Mouse (Mus musculus) urinary bladder, postnatal 4 days (tissue): ENCODE data around the gene Ccdc73.

ENCODE experiments used
- DNase-seq, 2 experiments: peaks; one replicate each; pipeline ENCODE4 v3.0.0; 2021 to 2022; ENCODE audit warnings: low spot score in 2 of 2

Ccdc73 gene

DNA sequence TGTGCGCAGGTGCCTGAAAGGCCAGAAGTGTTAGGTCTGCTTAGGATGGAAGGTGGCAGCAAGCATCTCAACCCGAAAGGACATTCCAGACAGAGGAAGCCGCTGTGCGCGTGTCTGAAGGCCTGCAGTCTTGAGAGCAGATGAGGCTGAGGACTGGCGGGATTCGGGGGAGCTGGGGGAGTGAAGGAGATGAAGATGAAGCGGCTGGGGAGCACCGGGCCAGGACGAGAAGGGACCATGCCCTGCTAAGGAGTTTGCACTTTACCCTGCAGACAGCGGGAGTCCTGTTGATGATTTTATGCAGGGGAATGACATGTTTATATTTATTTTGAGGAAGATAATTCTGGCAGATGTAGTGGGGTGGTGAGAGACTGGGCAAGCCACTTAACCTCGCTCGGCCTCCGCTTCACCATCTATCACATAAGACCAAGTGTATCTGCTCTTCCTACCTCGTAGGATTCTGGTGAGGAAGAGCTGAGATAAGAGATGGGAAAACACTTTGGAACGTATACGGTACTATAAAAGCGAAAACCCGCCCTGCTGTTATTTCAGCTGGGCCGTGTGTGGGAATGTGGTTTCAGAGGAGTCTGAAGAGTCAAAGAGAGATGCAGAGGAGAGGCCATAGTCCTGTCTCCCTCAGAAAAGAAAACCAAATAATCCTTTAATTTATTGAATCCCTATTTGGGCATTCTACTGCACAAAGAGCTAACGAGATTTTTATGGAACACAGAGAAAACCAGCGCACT lies 159.5 kb downstream of the Ccdc73 start:
- no peak for DNase-seq

DNA sequence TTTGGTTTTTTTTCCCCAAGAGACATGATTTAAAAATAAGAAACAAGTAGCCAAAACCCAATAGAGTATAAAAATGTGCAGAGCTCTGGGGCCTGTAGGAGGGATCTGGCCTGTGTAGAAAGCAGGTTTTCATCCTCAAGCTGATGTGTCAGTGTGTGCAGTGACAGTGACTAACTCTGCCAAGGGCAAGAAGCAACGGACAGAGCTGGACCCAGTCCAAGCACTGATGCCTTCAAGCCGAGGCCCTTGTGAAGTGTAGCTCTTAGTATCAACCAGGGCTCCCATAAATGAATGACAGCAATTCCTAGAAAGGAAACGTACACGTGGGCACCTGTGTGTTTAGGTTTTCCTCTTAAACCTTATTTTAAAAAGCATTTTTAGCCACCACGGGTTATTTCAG lies 161.2 kb downstream of the Ccdc73 start:
- no peak for DNase-seq

DNA sequence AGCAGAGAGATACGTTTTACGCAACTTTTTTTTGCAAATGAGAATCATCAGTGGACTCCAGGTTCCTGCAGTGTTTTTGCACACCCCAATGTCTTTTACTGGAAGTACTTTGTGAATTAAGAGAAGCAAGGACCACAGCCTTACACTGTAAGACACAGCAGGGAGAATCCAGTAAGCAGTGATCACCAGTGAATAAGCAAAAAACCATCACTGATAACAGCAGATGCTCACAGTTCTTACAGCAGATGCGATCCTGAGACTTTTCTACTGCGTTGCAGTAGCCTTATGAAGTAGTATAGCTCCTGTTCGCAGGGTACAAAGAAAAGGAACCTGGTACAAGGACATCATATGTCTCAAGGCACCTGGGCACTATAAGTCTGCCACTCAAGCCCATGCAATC lies 162.9 kb downstream of the Ccdc73 start:
- DNase-seq: no peak

DNA sequence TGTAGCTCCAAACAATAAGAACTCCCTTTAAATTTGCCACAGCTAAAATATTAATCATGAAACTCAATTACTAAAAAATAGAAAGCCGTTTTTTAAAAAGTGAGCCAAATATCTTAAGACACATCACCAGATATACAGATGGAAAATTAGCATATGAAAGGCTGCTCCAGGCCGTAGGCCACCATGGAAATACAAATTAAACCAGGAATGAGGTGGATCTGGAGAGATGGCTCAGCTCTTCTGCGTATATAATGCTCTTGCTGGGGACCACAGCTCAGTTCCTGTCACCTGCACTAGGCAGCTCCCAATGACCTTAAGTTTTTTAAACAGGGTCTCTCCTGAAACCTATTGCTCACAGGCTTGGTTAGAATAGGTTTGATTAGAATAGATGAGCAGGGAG lies 166.5 kb downstream of the Ccdc73 start:
- DNase-seq: no peak

DNA sequence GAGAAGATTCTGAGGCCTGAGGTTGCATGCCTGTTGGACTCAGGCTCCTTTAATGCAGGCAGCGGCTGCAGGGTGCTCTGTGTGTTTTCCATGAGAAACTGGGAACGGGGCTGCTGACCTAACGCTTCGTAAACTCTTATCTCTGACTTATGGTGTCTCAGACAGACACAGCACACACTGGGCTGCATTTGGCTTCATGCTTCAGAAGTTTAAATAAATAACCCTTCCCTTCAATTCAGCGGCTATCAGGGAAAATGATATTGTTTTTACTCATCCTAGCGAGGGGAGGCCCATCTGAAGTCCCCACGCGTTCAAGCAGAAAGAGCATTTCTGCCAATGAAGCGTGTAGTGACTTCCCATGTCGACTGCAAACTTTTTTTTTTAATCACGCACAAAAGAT lies 168.4 kb downstream of the Ccdc73 start:
- DNase-seq: no peak

DNA sequence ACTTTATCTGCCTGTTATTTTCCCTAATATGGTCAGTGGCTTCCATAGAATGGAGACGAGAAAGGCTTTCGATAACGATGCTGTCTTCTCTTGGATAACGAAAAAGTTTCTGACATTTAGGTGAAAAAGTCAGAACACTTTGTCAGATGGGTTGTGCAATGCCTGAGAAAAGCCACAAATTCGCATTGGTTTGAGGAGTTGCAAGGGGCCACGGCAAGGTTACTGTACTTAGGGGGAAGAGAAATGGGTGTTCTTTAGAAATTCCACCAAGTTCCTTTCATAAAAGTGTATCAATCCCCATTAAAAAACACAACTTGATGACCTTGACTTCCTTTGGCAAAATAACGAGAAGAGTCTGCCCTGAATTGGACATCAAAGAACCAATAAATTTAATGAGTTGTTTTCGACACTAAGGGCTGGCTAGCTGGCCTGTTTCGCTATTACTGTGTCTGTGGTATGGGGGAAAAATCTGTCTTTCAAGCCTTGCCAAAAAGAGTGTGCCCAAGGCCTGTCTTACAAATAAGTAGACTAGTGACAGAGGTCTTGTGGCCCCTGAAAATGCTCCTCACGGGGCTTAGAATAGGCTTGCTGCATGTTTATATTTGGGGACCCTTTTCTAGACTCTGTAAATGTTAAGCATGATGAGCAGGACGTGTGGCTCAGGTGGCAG lies 168.9 kb downstream of the Ccdc73 start:
- DNase-seq: no peak

DNA sequence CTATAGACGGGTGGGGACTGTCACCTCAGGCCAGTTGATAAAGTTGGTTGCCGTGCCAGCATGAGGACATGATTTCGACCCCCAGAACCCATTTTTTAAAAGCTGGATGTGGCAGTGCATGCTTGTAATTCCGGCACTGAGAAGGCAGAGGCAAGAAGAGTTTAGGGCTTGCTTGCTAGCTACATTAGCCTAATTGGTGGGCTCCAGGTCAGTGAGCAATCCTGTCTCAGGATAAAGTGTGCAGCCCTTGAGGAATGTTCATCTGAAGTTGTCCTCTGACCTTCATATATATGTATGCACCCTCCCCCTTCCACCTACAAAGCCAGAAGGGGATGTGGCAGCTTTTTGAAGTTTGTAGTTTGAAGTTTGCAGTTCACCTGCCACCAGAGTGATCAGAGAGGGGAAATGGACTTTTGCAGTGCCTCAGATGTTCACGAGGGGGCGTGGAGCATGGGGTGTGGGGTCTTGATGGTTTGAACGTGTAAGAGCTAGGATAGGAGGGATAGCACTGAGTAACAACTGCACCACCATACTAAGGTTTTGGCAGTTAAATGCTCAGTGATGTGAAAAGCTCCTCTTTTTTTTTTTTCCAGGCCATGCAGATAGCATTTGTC lies 170.5 kb downstream of the Ccdc73 start:
- no peak for DNase-seq

DNA sequence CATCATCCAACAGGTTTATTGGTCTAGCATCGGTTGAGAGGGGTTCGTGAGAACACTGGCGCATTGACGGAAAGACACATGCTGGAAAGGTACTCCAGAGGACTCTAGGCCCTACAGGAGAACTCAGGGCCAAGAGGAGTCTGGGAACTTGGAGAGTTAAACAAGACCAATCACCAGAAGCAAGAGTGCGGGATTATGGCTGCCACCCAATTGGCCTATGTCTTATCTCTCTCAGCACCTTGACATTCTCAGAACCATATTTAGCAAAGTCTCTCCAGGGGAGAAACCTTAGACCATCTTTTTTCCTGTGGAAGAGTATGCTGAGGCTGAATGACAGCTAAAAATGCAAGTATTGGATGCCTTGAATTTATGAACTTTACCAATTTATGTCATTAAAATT lies 171.3 kb downstream of the Ccdc73 start:
- no peak for DNase-seq

DNA sequence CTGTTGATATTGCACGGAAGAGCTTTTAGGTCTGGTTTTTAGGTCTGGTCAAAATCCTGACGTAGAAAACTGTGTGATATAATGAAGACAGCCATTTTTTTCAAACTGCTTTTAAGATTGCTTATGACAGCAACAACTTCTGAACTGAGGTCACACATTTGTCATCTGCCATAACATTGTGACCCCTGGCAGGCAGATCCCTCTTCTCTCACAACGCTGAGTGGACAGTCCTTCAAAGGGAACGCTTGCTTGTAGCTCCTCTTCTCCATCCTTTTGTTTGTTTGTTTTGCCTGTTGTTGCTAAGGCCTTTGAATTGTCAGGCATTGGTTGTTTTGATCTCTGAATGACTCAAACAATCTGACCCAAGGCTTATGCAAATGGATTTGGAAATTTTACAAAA lies 173.3 kb downstream of the Ccdc73 start:
- no peak for DNase-seq

DNA sequence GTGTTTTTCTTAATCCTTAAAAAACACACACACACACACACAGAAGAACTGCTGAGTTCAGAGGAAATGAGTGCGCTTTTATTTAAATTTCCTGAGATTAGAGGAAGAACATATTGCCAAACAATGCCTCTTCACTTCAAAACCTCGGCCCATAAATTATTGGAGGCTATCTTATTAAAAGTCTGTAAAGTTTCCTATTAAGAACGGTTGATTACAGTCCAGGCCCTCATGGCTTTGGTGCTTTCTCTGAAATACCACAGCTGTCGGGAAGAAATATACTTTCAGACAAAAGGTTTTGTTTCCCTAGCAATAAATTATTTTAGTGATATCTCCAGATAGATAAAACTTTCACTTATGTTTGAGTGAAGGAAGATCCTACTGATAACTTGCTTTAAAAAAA lies 175.5 kb downstream of the Ccdc73 start:
- DNase-seq: no peak

DNA sequence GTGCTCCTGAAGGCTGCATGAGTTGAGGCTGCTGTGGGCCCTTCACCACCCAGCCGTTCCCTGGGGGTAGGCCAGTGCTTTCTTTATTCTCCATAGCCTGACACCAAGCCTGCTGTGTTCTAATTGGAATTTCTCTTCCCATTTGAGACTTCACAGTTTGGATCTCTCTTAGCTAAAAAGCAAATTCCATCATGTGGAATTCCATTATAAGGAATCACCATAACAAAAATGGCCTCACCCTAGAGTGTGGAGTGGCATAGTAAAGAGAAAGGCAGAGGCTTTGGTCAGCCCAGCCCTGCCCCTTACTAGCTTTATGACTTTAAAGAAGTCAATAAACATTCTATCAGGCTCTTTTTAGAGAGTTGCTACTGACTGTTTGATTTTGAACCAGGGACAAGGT lies 180.7 kb downstream of the Ccdc73 start:
- DNase-seq: no peak

DNA sequence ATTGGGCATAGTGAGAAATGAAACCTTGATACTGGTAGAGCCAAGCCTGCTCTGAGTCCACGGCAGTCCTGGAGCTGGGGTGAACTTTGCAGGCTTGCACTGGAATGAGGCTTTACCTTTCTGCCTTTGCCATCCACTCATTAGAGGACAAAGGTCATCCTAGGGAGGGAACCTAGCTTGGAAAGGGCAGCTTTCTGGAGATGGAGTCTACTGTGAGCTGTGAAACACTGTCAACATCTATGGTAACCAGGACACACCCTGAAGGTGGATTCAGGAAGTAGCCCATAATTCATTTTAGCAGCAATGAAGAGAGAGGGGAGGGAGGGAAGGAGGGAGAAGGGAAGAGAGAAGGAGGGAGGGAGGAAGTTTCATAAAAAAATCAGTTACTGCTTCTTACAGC lies 187.9 kb downstream of the Ccdc73 start:
- DNase-seq: no peak

DNA sequence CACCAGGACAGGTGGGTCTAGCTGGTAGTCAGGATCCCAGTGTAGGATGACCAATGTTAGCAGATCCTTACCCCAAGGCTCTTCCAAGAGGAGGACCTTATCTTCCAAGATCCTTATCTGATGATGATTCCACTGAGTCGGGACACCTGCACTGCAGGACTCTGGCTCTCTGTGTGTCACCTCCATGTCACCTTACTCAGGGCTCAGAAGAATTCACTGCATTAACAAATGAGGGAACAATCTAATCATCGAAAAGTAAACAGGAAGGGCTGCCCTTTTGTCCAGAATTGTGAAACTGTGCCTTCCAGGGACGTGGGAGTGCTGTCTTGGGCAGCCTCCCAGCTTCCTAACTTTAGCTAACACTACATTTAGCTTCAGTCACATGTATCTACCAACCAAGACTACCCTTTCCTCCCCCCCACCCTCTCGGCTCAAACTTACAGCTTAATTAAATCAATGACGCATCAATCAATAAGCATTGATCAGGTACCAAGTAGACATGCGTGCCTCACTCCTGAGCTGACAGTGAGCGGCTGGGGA lies 191.0 kb downstream of the Ccdc73 start:
- no peak for DNase-seq

DNA sequence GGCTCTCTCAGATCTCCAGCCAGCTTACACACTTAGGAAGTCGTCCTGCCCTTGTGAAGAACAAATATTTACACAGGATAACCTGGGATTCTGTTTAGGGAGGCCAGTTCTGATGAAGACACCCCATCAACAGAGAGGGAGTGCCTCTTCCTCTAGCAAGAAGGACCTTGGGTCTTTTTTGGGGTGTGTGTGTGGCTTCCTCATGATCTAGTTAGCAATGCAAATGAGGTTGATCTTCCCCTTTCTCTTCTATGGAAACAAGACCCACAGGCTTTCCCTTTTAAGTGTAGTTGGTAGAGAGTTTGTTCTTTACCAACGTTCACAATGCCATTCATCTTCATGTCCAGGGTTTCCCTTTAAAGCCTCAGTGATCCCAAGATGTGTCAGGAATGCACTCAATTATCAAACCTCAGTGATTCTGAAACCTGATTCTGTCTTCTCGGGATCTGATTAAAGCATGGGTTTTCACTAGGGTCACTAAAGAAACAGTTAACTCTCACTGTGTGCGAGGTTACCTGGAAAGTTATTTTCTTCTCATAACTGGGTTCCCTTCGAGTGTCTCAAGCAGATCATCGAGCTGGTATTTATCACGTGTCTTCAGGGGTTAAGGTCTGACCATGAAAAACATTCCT lies 195.3 kb downstream of the Ccdc73 start:
- no peak for DNase-seq
